Mouse (Mus musculus): ENCODE results near the gene Colq. TPM values are rescaled to one million over a fixed set of nuclear protein-coding genes. Genes with fewer than 3 reads are reported as not detected.
A peak's percentile ranks its signal among the peaks of the same experiment; 100 is the strongest.
"Not testable (repeated sequence)": the region's sequence is repeated elsewhere in the genome, so short reads cannot be mapped to it uniquely, and the experiment has no call there.

Colq gene
- polyA plus RNA-seq, 1 experiment, result 4.5 TPM

GRCm38 (mm10) chr14:31611986-31612385 is 20.8 kb upstream of the Colq start:
- no peak overlapping the region for H3K4me3 ChIP-seq (replicated peaks; ENCODE audit: insufficient read depth, low read depth, low read length)
- no peaks in the 10 kb centered on the region for H3K27me3 ChIP-seq (ENCODE audit: control insufficient read depth, insufficient read depth, low read length)
- no peak overlapping the region for H3K27ac ChIP-seq (ENCODE audit: insufficient read depth, low read length)
- TF ChIP-seq CTCF (IDR thresholded peaks at IDR 0.05; ENCODE audit: borderline replicate concordance, insufficient read depth, low read depth, low read length) (no peak), POLR2A (IDR thresholded peaks at IDR 0.05; ENCODE audit: borderline replicate concordance, insufficient read depth, low read length) (no peak)
- no peaks in the 10 kb centered on the region for H3K4me1 ChIP-seq (ENCODE audit: control insufficient read depth, insufficient read depth, low read length)
- WGBS, result 63% methylated on average over 4 of the region's 4 CpGs
- DNase-seq, result no peak

GRCm38 (mm10) chr14:31605514-31605913 is 14.4 kb upstream of the Colq start:
- DNase-seq, result no peak
- TF ChIP-seq POLR2A (IDR thresholded peaks at IDR 0.05; ENCODE audit: borderline replicate concordance, insufficient read depth, low read length) (no peak), CTCF (IDR thresholded peaks at IDR 0.05; ENCODE audit: borderline replicate concordance, insufficient read depth, low read depth, low read length) (peak; percentile 42)
- Histone ChIP-seq H3K4me3 (replicated peaks; ENCODE audit: insufficient read depth, low read depth, low read length) (no peak overlapping the region), H3K27me3 (ENCODE audit: control insufficient read depth, insufficient read depth, low read length) (no peaks in the 10 kb centered on the region; the same call in 1 of the 2 replicates), H3K4me1 (ENCODE audit: control insufficient read depth, insufficient read depth, low read length) (no peaks in the 10 kb centered on the region), H3K27ac (ENCODE audit: insufficient read depth, low read length) (no peak overlapping the region)
- WGBS, result 60% methylated on average over 6 of the region's 6 CpGs

GRCm38 (mm10) chr14:31604916-31605315 is 13.8 kb upstream of the Colq start:
- Histone ChIP-seq H3K4me1 (ENCODE audit: control insufficient read depth, insufficient read depth, low read length) (no peaks in the 10 kb centered on the region), H3K4me3 (replicated peaks; ENCODE audit: insufficient read depth, low read depth, low read length) (no peak overlapping the region), H3K27ac (ENCODE audit: insufficient read depth, low read length) (no peak overlapping the region), H3K27me3 (ENCODE audit: control insufficient read depth, insufficient read depth, low read length) (no peaks in the 10 kb centered on the region; the same call in 1 of the 2 replicates)
- peak; percentile 10 to 25 for DNase-seq
- 84% methylated on average over 5 of the region's 5 CpGs for WGBS
- TF ChIP-seq CTCF (IDR thresholded peaks at IDR 0.05; ENCODE audit: borderline replicate concordance, insufficient read depth, low read depth, low read length), result peak; percentile 30; the same call in 1 of the 2 replicates
- no peak for TF ChIP-seq POLR2A (IDR thresholded peaks at IDR 0.05; ENCODE audit: borderline replicate concordance, insufficient read depth, low read length)

GRCm38 (mm10) chr14:31602616-31602979 is 11.5 kb upstream of the Colq start:
- not testable (repeated sequence) for H3K27me3 ChIP-seq (ENCODE audit: control insufficient read depth, insufficient read depth, low read length); H3K4me1 ChIP-seq (ENCODE audit: control insufficient read depth, insufficient read depth, low read length); DNase-seq; H3K4me3 ChIP-seq (replicated peaks; ENCODE audit: insufficient read depth, low read depth, low read length); H3K27ac ChIP-seq (ENCODE audit: insufficient read depth, low read length)
- WGBS, result 91% methylated on average over 6 of the region's 6 CpGs

GRCm38 (mm10) chr14:31601908-31602615 is 10.9 kb upstream of the Colq start:
- no peak for TF ChIP-seq POLR2A (IDR thresholded peaks at IDR 0.05; ENCODE audit: borderline replicate concordance, insufficient read depth, low read length)
- TF ChIP-seq CTCF (IDR thresholded peaks at IDR 0.05; ENCODE audit: borderline replicate concordance, insufficient read depth, low read depth, low read length), result no peak
- Histone ChIP-seq H3K4me3 (replicated peaks; ENCODE audit: insufficient read depth, low read depth, low read length) (no peak overlapping the region), H3K27me3 (ENCODE audit: control insufficient read depth, insufficient read depth, low read length) (no peaks in the 10 kb centered on the region; the same call in 1 of the 2 replicates), H3K27ac (ENCODE audit: insufficient read depth, low read length) (no peak overlapping the region), H3K4me1 (ENCODE audit: control insufficient read depth, insufficient read depth, low read length) (no peaks in the 10 kb centered on the region)
- no peak for DNase-seq
- WGBS, result 94% methylated on average over 14 of the region's 14 CpGs

- Histone ChIP-seq H3K4me1 (ENCODE audit: control insufficient read depth, insufficient read depth, low read length) (no peaks in the 10 kb centered on the region), H3K27me3 (ENCODE audit: control insufficient read depth, insufficient read depth, low read length) (no peaks in the 10 kb centered on the region; the same call in 1 of the 2 replicates), H3K27ac (ENCODE audit: insufficient read depth, low read length) (no peak overlapping the region), H3K4me3 (replicated peaks; ENCODE audit: insufficient read depth, low read depth, low read length) (no peak overlapping the region)
- TF ChIP-seq CTCF (IDR thresholded peaks at IDR 0.05; ENCODE audit: borderline replicate concordance, insufficient read depth, low read depth, low read length), result no peak
- DNase-seq, result no peak
- WGBS, result 93% methylated on average over 4 of the region's 4 CpGs
Measured at GRCm38 (mm10) chr14:31597446-31597845, 6.3 kb upstream of the Colq start.

GRCm38 (mm10) chr14:31596408-31596807 is 5.3 kb upstream of the Colq start:
- TF ChIP-seq CTCF (IDR thresholded peaks at IDR 0.05; ENCODE audit: borderline replicate concordance, insufficient read depth, low read depth, low read length) (no peak), POLR2A (IDR thresholded peaks at IDR 0.05; ENCODE audit: borderline replicate concordance, insufficient read depth, low read length) (no peak)
- no peak overlapping the region for H3K27ac ChIP-seq (ENCODE audit: insufficient read depth, low read length)
- no peak for DNase-seq
- H3K4me1 ChIP-seq (ENCODE audit: control insufficient read depth, insufficient read depth, low read length), result no peaks in the 10 kb centered on the region
- 80% methylated on average over 7 of the region's 7 CpGs for WGBS
- H3K4me3 ChIP-seq (replicated peaks; ENCODE audit: insufficient read depth, low read depth, low read length), result no peak overlapping the region
- H3K27me3 ChIP-seq (ENCODE audit: control insufficient read depth, insufficient read depth, low read length), result no peaks in the 10 kb centered on the region

GRCm38 (mm10) chr14:31594693-31595092 is 3.5 kb upstream of the Colq start:
- WGBS, result 55% methylated on average over 3 of the region's 3 CpGs
- TF ChIP-seq POLR2A (IDR thresholded peaks at IDR 0.05; ENCODE audit: borderline replicate concordance, insufficient read depth, low read length) (no peak), CTCF (IDR thresholded peaks at IDR 0.05; ENCODE audit: borderline replicate concordance, insufficient read depth, low read depth, low read length) (no peak)
- DNase-seq, result no peak
- Histone ChIP-seq H3K27me3 (ENCODE audit: control insufficient read depth, insufficient read depth, low read length) (no peaks in the 10 kb centered on the region), H3K27ac (ENCODE audit: insufficient read depth, low read length) (no peak overlapping the region), H3K4me3 (replicated peaks; ENCODE audit: insufficient read depth, low read depth, low read length) (no peak overlapping the region), H3K4me1 (ENCODE audit: control insufficient read depth, insufficient read depth, low read length) (no peaks in the 10 kb centered on the region)
